Mouse (Mus musculus) liver, adult 2 months (tissue): ENCODE data around the gene Dynll2. TPM values are rescaled to one million over a fixed set of nuclear protein-coding genes. Genes with fewer than 3 reads are reported as not detected.

Experiments
- DNase-seq: peaks from one replicate; pipeline ENCODE4 v3.0.0-alpha.2; 2011; ENCODE audit warnings: low read depth, low spot score; ENCODE audit errors: extremely low read depth
- H3K27ac ChIP-seq: fragments of 200-500 bp; replicated peaks from 2 replicates; pipeline ENCODE4 v1.5.1; 2012; ENCODE audit warnings: low read depth, mild to moderate bottlenecking, control low read depth, inconsistent platforms, low read length; ENCODE audit not compliant: insufficient read depth
- H3K27me3 ChIP-seq: fragments of 200-500 bp; 2 replicates; pipeline ENCODE4 v1.6.1; 2012; ENCODE audit warnings: mild to moderate bottlenecking, moderate library complexity, low read length, inconsistent platforms; ENCODE audit not compliant: control insufficient read depth, insufficient read depth
- H3K36me3 ChIP-seq: fragments of 200-500 bp; 2 replicates; pipeline ENCODE4 v1.6.1; 2012; ENCODE audit warnings: low read length, inconsistent platforms; ENCODE audit not compliant: control insufficient read depth, insufficient read depth
- H3K4me1 ChIP-seq: fragments of 200-500 bp; 2 replicates; pipeline ENCODE4 v1.6.1; 2011; ENCODE audit warnings: low read length; ENCODE audit not compliant: control insufficient read depth, insufficient read depth
- H3K4me3 ChIP-seq: fragments of 200-500 bp; 2 replicates; pipeline ENCODE4 v1.5.1; 2011; ENCODE audit warnings: low read depth, mild to moderate bottlenecking, control low read depth, low read length, moderate library complexity; ENCODE audit not compliant: insufficient read depth
- H3K79me2 ChIP-seq: fragments of 200-500 bp; 2 replicates; pipeline ENCODE4 v1.6.1; 2012; ENCODE audit warnings: inconsistent platforms, mild to moderate bottlenecking, low read length, moderate library complexity; ENCODE audit not compliant: control insufficient read depth, insufficient read depth
- H3K9ac ChIP-seq: fragments of 200-500 bp; 2 replicates; pipeline ENCODE4 v1.6.1; 2012; ENCODE audit warnings: low read depth, mild to moderate bottlenecking, control low read depth, inconsistent platforms, low read length
- CTCF ChIP-seq: fragments of 200-500 bp; IDR thresholded peaks from 2 replicates; pipeline ENCODE4 v1.5.1; 2011; ENCODE audit warnings: low read depth, low read length, control low read depth
- POLR2A ChIP-seq: fragments of 200-500 bp; IDR thresholded peaks from 2 replicates; pipeline ENCODE4 v1.6.1; 2011; ENCODE audit warnings: low read length, control low read depth; ENCODE audit not compliant: insufficient read depth; ENCODE audit errors: extremely low read depth
- WGBS: fragments of 180-500 bp; shearing (Covaris S2); methylation state at CpG from one replicate; pipeline ENCODE4 v1.1.7; 2018; 5-methylcytosine and 5-hydroxymethylcytosine counted together
- polyA plus RNA-seq: library from polyadenylated mRNA; depleted of rRNA; stranded (reverse); fragments of >200 nt; gene quantifications from 2 replicates; pipeline ENCODE4 v1.2.3, GENCODE M21; 2012
- total RNA-seq: library from RNA; depleted of rRNA; stranded (reverse); fragments of >200 nt; gene quantifications from 2 replicates; pipeline ENCODE4 v1.2.3, GENCODE M21; 2014

Dynll2 gene
- total and polyA plus RNA-seq, 2 experiments: 24.8 to 112 TPM

DNA sequence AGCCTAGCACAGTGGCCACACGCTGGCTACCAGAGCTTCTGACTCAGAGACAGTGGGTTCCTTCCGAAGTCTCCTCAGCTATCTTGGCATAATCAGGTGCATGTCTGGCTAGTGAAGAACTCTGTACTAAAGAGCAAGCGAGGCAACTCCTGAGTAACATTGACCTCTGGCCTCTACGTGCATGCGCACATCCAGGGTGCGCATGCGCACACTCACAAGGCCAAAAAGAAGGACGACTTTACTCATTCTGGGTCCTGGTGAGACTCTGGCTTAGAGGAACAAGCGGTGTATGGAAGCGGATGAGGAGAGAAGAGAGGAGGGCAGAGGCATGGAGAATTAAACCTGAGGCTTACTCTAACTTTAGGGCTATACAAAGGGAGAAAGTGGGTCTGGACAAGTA lies 26.3 kb upstream of the Dynll2 start:
- Histone ChIP-seq H3K4me3 (no peak overlapping the region), H3K27me3 (no peaks in the 10 kb centered on the region), H3K4me1 (no peaks in the 10 kb centered on the region), H3K36me3 (no peaks in the 10 kb centered on the region), H3K79me2 (no peaks in the 10 kb centered on the region), H3K27ac (no peak overlapping the region), H3K9ac (no peak overlapping the region)
- WGBS: 88% methylated on average over 10 of the region's 10 CpGs
- DNase-seq: no peak
- no peak for TF ChIP-seq POLR2A
- no peak for TF ChIP-seq CTCF

- no peaks in the 10 kb centered on the region for H3K4me1 ChIP-seq
- TF ChIP-seq POLR2A: no peak
- H3K4me3 ChIP-seq: no peak overlapping the region
- DNase-seq: no peak
- H3K27me3 ChIP-seq: no peaks in the 10 kb centered on the region
- H3K27ac ChIP-seq: no peak overlapping the region
- 85% methylated on average over 11 of the region's 11 CpGs for WGBS
- no peak overlapping the region for H3K9ac ChIP-seq
- H3K79me2 ChIP-seq: no peaks in the 10 kb centered on the region
- H3K36me3 ChIP-seq: no peaks in the 10 kb centered on the region
Measured at GRCm38 (mm10) chr11:88012621-88013244, 25.4 kb upstream of the Dynll2 start.

DNA sequence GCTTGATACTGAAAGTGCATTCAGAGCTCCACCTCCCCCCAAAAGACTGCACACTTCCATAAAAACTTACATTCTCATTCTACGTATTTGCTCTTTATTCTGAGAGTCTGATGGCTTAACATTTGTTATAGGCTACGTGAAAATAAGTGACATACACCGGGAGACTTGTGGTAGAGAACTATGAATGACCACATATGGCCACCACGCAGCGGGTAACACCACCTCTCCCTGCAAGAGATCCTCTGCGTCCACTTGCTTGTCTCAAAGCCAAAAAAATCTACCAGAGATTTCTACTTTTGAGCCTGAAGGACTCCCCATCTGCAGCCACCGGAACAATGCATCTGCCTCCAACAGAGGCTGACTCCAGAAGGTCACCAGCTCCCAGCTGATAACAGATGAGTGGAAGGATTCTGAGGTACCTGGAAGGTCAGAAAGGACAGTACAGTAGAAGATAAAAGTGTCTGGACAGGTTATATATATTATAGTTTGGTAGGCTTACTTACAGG lies 24.6 kb upstream of the Dynll2 start:
- no peaks in the 10 kb centered on the region for H3K36me3 ChIP-seq
- no peak overlapping the region for H3K27ac ChIP-seq
- no peak overlapping the region for H3K9ac ChIP-seq
- H3K4me1 ChIP-seq: no peaks in the 10 kb centered on the region
- H3K79me2 ChIP-seq: no peaks in the 10 kb centered on the region
- H3K4me3 ChIP-seq: no peak overlapping the region
- H3K27me3 ChIP-seq: no peaks in the 10 kb centered on the region
- no peak for TF ChIP-seq CTCF
- TF ChIP-seq POLR2A: no peak
- DNase-seq: no peak
- 86% methylated on average over 7 of the region's 7 CpGs for WGBS

- Histone ChIP-seq H3K36me3 (no peaks in the 10 kb centered on the region), H3K27ac (no peak overlapping the region), H3K4me3 (no peak overlapping the region), H3K4me1 (no peaks in the 10 kb centered on the region), H3K27me3 (no peaks in the 10 kb centered on the region), H3K9ac (no peak overlapping the region), H3K79me2 (no peaks in the 10 kb centered on the region)
- TF ChIP-seq CTCF: no peak
- no peak for TF ChIP-seq POLR2A
- no peak for DNase-seq
- 80% methylated on average over 11 of the region's 11 CpGs for WGBS
Measured at GRCm38 (mm10) chr11:88011208-88011913, 24.0 kb upstream of the Dynll2 start.

GRCm38 (mm10) chr11:88009542-88010190 lies 22.3 kb upstream of the Dynll2 start:
- TF ChIP-seq CTCF (no peak), POLR2A (no peak)
- H3K36me3 ChIP-seq: no peaks in the 10 kb centered on the region
- 25% methylated on average over 16 of the region's 16 CpGs for WGBS
- H3K4me1 ChIP-seq: no peaks in the 10 kb centered on the region
- H3K4me3 ChIP-seq: no peak overlapping the region
- H3K79me2 ChIP-seq: no peaks in the 10 kb centered on the region
- H3K27me3 ChIP-seq: no peaks in the 10 kb centered on the region
- DNase-seq: no peak
- no peak overlapping the region for H3K27ac ChIP-seq
- no peak overlapping the region for H3K9ac ChIP-seq
